Mouse (Mus musculus) spleen, adult 2 months (tissue): ENCODE results near the gene Cd52. TPM values are rescaled to one million over a fixed set of nuclear protein-coding genes. Genes with fewer than 3 reads are reported as not detected.

Source experiments
- DNase-seq, 2 experiments: peaks; one replicate each; pipeline versions ENCODE4 v3.0.0 to v3.0.0-alpha.2; 2012 to 2021; ENCODE audit warnings: low spot score in 2 of 2, low read depth in 1 of 2
- H3K27ac ChIP-seq: fragments of 200-500 bp; 2 replicates; pipeline ENCODE4 v1.5.1; 2012; ENCODE audit warnings: low read length, inconsistent platforms; ENCODE audit not compliant: insufficient read depth
- H3K27me3 ChIP-seq: fragments of 200-500 bp; 2 replicates; pipeline ENCODE4 v1.6.1; 2012; ENCODE audit warnings: mild to moderate bottlenecking, moderate library complexity, low read length, inconsistent platforms; ENCODE audit not compliant: control insufficient read depth, insufficient read depth
- H3K36me3 ChIP-seq: fragments of 200-500 bp; 2 replicates; pipeline ENCODE4 v1.6.1; 2012; ENCODE audit warnings: mild to moderate bottlenecking, low read length, inconsistent platforms; ENCODE audit not compliant: control insufficient read depth, insufficient read depth
- H3K4me1 ChIP-seq: fragments of 200-500 bp; 2 replicates; pipeline ENCODE4 v1.6.1; 2011; ENCODE audit warnings: inconsistent platforms; ENCODE audit not compliant: control insufficient read depth, insufficient read depth, insufficient read length
- H3K4me3 ChIP-seq: fragments of 200-500 bp; 2 replicates; pipeline ENCODE4 v1.5.1; 2011; ENCODE audit warnings: mild to moderate bottlenecking, inconsistent platforms; ENCODE audit not compliant: insufficient read depth, insufficient read length; ENCODE audit errors: extremely low read depth
- CTCF ChIP-seq: fragments of 200-500 bp; IDR thresholded peaks from 2 replicates; pipeline ENCODE4 v1.5.1; 2011; ENCODE audit warnings: mild to moderate bottlenecking, inconsistent platforms; ENCODE audit not compliant: insufficient read depth, insufficient read length, insufficient replicate concordance; ENCODE audit errors: extremely low read depth
- POLR2A ChIP-seq: fragments of 200-500 bp; IDR thresholded peaks from 2 replicates; pipeline ENCODE4 v1.6.1; 2011; ENCODE audit warnings: low read depth, low read length, inconsistent platforms
- WGBS: fragments of 180-500 bp; shearing (Covaris S2); methylation state at CpG from one replicate; pipeline ENCODE4 v1.1.7; 2018; 5-methylcytosine and 5-hydroxymethylcytosine counted together
- polyA plus RNA-seq: library from polyadenylated mRNA; depleted of rRNA; stranded (reverse); fragments of >200 nt; gene quantifications from 2 replicates; pipeline ENCODE4 v1.2.3, GENCODE M21; 2012

Cd52 gene
- polyA plus RNA-seq, 1 experiment = 461 TPM

DNA sequence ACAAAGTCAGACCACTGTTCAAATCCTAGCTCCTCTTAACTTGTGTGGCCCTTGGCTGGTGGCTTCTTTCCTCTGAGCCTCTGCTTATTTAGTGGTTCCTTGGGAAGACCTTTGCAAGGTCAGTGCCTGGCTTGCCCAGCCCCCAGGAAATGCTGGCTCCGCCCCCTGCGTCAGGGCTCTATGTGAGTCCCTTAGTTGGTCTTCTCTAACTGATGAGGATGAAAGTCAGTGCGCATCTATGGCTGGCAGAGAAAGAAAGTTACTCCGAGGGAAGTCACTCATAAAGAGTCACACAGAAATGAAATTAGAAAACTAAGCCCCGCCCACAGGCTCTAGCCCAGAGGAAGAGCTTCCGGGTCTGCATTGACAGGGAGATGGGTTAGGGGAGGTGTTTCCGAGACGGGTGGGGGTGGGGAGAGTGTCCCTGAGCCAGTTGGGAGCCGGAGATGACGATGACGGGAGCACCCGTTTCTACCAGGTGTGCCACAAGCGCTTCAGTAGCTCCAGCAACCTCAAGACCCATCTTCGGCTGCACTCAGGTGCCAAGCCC lies 36.6 kb downstream of the Cd52 start:
- no peaks in the 10 kb centered on the region for H3K36me3 ChIP-seq
- H3K4me1 ChIP-seq = peaks cover 10% of the 10 kb centered on the region; the same call in 1 of the 2 replicates
- peak overlapping the region; percentile 39 for H3K4me3 ChIP-seq
- no peak for DNase-seq
- TF ChIP-seq POLR2A = no peak
- TF ChIP-seq CTCF = no peak
- peak overlapping the region; percentile 77 for H3K27ac ChIP-seq
- 42% methylated on average over 14 of the region's 14 CpGs for WGBS
- H3K27me3 ChIP-seq = no peaks in the 10 kb centered on the region

GRCm38 (mm10) chr4:134053538-134053937 lies 41.3 kb downstream of the Cd52 start, which contains the start of gene Zfp683:
Gene Zfp683 (plus strand): TSS chr4:134053838.
- DNase-seq = no peak

DNA sequence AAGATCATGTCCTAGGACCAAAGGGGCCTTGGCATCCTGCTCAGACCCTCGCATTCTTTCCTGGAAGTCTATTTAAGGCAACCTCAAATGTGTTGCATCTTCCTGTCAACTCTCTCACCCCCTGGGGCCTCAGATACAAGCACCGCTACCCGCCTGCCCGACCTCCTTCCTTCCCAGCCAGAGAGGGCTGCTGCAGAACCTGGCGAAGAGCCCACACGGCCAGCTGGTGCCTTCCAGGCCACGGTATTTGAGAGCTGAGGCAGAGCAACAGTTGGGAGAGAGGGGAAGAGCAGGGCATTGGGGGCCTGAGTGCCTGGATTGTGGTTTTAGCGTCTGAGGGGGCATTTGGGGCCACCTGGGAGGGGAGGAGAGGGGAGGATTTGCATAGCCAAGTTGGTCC lies 42.3 kb downstream of the Cd52 start:
- no peaks in the 10 kb centered on the region for H3K36me3 ChIP-seq
- 9% methylated on average over 8 of the region's 8 CpGs for WGBS
- no peaks in the 10 kb centered on the region for H3K27me3 ChIP-seq
- TF ChIP-seq CTCF (no peak), POLR2A (no peak)
- DNase-seq = no peak
- H3K4me3 ChIP-seq = no peak overlapping the region
- no peaks in the 10 kb centered on the region for H3K4me1 ChIP-seq
- no peak overlapping the region for H3K27ac ChIP-seq

More at GRCm38 (mm10) chr4:134053538-134053937, 41.3 kb downstream of the Cd52 start, which contains the start of gene Zfp683:
- H3K4me3 ChIP-seq = no peak within 1 kb of the TSS
- H3K36me3 ChIP-seq = no peaks in the 10 kb centered on the region
- WGBS = 62% methylated on average over 3 of the region's 3 CpGs
- no peaks in the 10 kb centered on the region for H3K27me3 ChIP-seq
- peaks cover 8% of the 10 kb centered on the region; the same call in 1 of the 2 replicates for H3K4me1 ChIP-seq
- TF ChIP-seq POLR2A = no peak
- TF ChIP-seq CTCF = no peak
- no peak within 1 kb of the TSS for H3K27ac ChIP-seq

- Histone ChIP-seq H3K4me1 (no peaks in the 10 kb centered on the region), H3K27ac (no peak overlapping the region), H3K27me3 (no peaks in the 10 kb centered on the region), H3K36me3 (no peaks in the 10 kb centered on the region), H3K4me3 (no peak overlapping the region)
- DNase-seq = no peak
- WGBS = 77% methylated on average over 5 of the region's 5 CpGs
- no peak for TF ChIP-seq POLR2A
- no peak for TF ChIP-seq CTCF
Measured at GRCm38 (mm10) chr4:134051912-134052311, 43.0 kb downstream of the Cd52 start.

DNA sequence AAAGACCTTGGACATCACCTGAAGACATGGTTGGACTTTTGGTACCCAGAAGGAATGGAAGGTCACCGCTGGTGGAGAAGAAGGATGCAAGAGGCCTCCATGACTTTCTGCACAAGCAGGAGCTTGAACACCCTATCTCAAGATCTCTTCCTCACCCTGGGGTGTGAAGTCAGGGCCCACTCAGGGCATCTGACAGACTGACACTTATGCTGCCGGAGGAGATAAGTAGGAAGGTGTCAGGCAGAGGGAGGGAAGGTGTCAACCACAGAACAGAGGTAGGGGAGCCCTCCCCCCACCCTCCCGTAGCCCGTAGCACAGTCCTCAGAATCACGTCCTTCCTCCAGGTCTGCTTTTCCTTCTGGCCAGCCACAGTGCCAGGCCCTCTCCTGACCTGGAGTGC lies 47.2 kb downstream of the Cd52 start:
- 57% methylated on average over 5 of the region's 5 CpGs for WGBS
- TF ChIP-seq CTCF = no peak
- no peak for TF ChIP-seq POLR2A
- H3K27me3 ChIP-seq = no peaks in the 10 kb centered on the region
- no peak overlapping the region for H3K4me3 ChIP-seq
- no peak overlapping the region for H3K27ac ChIP-seq
- no peaks in the 10 kb centered on the region for H3K36me3 ChIP-seq
- DNase-seq = no peak
- H3K4me1 ChIP-seq = no peaks in the 10 kb centered on the region

- Histone ChIP-seq H3K36me3 (no peaks in the 10 kb centered on the region), H3K27ac (no peak overlapping the region), H3K4me1 (peaks cover 2% of the 10 kb centered on the region; the same call in 1 of the 2 replicates), H3K27me3 (no peaks in the 10 kb centered on the region), H3K4me3 (no peak overlapping the region)
- DNase-seq = no peak
- 5% methylated on average over 2 of the region's 2 CpGs for WGBS
- TF ChIP-seq CTCF (no peak), POLR2A (no peak)
Measured at GRCm38 (mm10) chr4:134043041-134043440, 51.8 kb downstream of the Cd52 start.

- no peak for TF ChIP-seq CTCF
- Histone ChIP-seq H3K27ac (peak overlapping the region; percentile 5; the same call in 1 of the 2 replicates), H3K4me1 (peaks cover 2% of the 10 kb centered on the region; the same call in 1 of the 2 replicates), H3K36me3 (no peaks in the 10 kb centered on the region), H3K27me3 (no peaks in the 10 kb centered on the region), H3K4me3 (no peak overlapping the region)
- 17% methylated on average over 9 of the region's 9 CpGs for WGBS
- no peak for DNase-seq
Measured at GRCm38 (mm10) chr4:134041317-134042123, 53.4 kb downstream of the Cd52 start.
